Mouse (Mus musculus) heart, postnatal 10 days (tissue): ENCODE measurements around the gene Etv2. TPM values are rescaled to one million over a fixed set of nuclear protein-coding genes. Genes with fewer than 3 reads are reported as not detected.

Experiments
- DNase-seq, 2 experiments: peaks; one replicate each; pipeline ENCODE4 v3.0.0; 2021
- intact Hi-C: fragments of 180-260 bp; cut with DNase I; formaldehyde crosslinking; loops from one replicate; pipeline ENCODE4 v1.15.1; 2025
- total RNA-seq, 2 experiments: library from RNA; stranded (reverse); gene quantifications; 2 replicates each; pipeline ENCODE4 v1.2.3; 2021

Etv2 gene
- not detected for total RNA-seq

DNA sequence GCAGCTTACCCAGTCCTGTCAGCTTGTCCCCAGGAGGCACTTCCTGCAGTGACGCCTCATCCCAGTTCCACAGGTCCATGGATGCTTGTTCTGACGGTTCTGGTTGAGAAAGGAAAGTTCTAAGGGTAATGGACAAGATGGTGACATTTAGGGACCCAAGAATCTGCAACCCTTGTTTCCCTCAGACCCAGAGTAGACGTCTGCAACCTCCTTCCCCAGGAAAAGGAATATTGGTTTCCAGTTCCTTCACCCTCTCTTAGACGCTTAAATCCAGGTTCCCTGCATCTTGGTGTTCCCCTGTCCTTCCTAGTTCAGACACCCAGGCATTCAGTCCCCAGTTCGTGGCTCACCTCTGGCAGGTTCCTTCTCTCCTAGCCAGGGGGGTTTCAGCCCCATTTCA lies at the start of gene Etv2:
Etv2 (minus strand) TSS at position 101 of the 400 bp plus-strand sequence.
- DNase-seq = no peak
- intact Hi-C loops = no loop called here

DNA sequence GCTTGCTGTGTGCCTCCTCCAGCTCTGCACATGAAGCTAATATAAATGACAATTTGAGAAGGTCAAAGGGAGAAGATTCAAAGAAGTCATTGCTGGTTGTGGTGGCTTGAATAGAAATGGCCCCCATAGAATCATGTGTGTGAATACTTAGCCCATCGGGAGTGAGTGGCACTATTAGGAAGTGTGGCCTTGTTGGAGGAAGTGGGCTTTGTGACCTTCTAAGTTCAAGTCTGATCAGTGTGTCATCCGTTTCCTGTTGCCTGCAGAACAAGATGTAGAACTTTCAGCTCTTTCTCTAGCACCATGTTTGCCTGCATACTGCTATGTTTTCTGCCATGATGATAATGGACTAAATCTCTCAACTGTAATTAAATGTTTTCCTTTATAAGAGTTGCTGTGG lies 47.8 kb upstream of the Etv2 start:
- DNase-seq = no peak
- intact Hi-C loops = no loop called here

DNA sequence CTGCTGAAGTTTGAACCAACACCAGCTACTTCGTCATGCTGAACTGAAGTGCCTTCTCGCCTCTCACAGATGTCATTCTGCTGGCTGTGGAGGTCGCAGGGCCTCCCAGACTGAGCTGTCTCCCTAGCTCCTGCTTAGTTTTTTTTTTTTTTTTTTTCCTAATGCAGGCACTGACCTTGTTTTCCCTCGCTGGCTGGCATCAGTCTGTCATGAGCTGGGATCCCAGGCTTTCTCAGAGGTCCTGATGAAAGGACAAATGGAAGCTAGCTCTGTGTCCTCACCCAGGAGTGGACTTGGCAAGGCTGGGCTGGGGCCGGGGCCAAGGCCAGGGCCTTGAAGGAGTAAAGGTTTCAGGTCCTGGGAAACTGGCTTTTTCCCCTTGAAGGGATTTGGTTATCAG lies 46.2 kb upstream of the Etv2 start:
- intact Hi-C loops = no loop called here
- peak; percentile 46 to 57 for DNase-seq

DNA sequence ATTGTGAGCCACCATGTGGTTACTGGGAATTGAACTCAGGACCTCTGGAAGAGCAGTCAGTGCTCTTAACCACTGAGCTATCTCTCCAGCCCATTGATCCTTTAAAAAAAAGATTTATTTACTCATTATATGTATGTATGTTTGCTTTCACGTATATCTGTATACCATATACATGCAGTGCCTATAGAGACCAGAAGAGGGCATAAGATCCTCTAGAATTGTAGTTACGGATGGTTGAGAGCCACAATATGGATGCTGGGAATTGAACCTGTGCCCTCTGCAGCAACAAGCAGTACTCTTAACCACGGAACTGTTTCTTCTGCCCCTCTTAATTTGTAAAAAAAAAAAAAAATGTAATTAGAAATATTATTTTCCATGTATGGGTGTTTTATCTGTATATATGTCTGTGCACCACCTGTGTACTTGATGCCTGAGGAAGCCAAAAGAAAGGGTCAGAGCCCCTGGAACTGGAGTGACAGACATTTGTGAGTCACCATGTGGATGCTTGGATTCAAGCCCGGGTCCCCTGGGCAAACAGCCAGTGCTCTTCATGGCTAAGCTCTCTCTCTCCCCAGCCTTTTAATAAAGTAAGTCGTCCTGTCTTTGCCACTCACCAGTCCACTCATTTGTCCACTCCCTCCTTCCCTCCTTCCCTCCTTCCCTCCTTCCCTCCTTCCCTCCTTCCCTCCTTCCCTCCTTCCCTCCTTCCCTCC lies 42.8 kb upstream of the Etv2 start:
- intact Hi-C loops = no loop called here
- DNase-seq = peak; percentile 82 to 88

DNA sequence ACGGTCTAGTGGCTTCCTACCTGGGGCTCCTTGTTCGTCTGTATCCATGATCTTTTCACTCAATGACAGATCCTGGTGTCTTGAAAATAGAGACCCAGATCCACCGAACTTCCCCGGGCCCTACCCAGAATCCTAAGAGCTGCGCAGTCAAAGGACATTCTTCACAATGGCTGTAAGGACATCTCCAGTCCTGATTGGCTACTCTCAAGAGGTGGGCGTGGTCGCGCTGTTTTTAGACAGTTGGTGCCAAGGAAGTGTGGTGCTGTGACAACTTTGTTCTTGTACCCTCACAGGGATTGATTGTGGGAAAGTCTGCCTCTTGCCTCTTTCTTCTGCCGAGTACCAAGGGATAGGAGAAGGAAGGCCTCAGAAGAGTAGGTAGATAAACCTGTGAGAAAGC lies 35.8 kb upstream of the Etv2 start, which contains the start of gene Pmis2:
Pmis2 (minus strand) TSS at position 126 of the 400 bp plus-strand sequence.
- intact Hi-C loops = no loop called here
- no peak for DNase-seq

DNA sequence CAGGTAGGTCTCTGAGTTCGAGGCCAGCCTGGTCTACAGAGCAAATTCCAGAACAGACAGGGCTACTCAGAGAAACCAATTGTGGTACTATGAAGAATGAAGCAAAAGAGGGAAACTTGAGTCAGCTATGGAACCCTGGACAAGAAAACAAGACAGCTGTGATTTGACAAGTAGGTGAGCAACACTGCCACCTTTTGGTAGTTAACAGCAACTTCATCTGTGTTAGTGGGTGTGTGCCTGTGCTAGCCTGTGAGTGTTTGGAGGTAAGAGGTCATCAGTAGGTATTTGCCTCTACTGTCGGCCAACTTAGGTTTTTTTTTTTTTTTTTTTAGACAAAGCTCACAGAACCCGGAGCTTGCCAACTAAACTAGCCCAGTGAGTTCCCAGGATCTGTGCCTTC lies 33.6 kb upstream of the Etv2 start:
- no peak for DNase-seq
- intact Hi-C loops = loop anchor here (5.0 kb wide), 2 partner anchors 58 to 288 kb away; partner anchors contain the start of genes Tmem147 and Usf2

DNA sequence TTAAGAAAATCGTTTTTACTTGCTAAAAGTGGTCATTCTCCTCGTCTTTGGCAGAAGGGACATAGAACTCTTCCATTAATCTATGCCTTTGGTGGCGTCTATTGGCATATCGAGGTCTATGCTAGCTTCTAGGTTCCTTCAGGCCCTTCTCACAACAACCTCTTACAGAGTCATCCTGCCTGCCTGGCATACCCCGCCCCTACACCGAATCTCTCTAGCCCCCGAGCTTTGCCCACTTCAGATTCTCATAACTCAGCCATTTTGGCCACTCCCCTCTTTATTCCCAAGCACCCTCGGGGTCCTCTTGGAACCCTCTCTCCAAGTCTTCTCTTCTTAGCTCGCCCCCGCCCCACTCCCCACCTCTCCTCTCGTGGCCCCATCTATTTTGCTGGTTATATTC lies 29.7 kb upstream of the Etv2 start:
- DNase-seq = no peak
- intact Hi-C loops = loop anchor here (5.0 kb wide), 2 partner anchors 62 to 292 kb away; partner anchors contain the start of genes Tmem147 and Usf2

DNA sequence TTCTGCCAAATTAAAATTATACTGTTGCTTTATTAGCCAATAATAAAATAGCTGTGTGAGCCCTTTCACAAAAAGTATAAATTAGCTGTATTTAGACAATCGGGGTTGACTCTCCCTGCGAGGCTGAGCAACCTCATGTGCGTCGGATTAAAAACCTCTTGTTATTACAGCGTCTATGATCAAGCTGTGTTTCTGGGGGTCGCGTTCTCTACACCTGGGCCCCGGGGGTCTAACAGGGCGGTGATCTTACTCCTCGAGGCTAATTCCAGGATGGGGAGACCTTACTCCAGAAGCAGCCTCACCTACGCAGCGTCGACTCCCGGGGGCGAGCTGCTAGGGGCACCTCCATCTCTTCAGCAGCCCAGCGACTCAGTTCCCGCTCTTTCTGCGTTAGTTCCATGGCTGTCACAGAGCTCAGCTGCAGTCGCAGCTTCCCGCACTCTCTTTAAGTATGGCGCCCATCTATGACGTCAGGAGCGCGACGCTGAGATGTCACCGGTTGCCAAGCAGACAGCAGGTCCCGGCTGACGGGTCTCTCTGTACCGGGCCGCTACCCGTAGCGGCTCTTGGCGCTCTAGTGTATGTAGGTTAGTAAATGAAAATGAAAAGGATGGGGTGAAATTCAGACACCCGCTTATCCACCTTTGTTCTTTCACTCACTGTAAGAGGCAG lies 29.0 kb upstream of the Etv2 start, which contains the start of gene Haus5:
Haus5 (minus strand) TSS at position 466 of the 672 bp plus-strand sequence.
- intact Hi-C loops = loop anchor here (5.0 kb wide), 2 partner anchors 63 to 293 kb away; partner anchors contain the start of genes Tmem147 and Usf2
- peak; percentile 93 to 96 for DNase-seq

DNA sequence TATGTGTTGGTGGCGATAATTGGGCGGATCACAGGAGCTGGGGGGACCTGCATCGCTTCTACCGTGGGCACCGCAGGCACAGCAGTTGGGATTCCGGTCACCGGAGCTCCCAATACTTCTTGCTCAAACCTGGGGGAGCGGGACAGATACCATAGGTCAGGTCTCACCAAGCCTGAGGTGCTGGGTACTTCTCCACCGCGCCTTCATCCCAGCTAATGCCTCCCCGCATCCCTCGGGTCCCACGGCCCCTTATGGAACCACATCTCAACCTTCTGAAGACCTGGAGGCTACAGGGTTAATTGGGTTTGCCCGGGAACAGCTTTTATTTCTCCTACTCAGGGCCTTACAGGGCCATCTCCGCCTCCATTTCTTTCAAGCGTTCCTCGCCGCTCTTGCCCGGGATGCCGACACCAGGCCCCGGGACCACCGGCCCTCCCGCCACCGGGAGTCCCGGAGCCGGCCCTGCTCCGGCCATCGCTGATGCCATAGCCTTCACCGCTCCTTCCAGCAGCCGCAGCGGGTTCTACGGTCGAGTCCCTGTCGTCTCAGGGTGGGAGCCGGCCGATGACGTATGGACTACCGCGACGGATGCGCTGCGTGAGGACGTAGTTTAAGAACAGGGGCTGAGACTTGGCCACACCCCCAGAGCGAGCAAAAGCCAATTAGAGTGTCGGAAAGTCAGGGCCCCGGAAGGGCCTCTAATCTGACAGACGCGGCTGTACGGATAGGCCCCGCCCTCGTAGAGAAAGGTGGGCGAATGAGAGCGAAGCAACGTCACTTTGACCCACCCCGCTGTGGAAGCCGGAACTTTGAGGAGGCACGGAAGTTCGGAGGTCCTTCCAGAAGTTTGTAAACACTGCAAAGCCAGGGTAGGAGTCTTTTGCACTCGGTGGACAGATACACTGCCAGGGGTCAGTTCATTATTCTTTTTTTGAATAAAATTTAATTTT lies 14.2 kb upstream of the Etv2 start, which contains the start of gene Rbm42:
Rbm42 (minus strand) TSS at position 727 of the 950 bp plus-strand sequence.
- peak; percentile 99 for DNase-seq
- intact Hi-C loops = loop anchor here (1.0 kb wide), 1 partner anchor 79 kb away; the partner anchor contains the start of gene Tmem147

DNA sequence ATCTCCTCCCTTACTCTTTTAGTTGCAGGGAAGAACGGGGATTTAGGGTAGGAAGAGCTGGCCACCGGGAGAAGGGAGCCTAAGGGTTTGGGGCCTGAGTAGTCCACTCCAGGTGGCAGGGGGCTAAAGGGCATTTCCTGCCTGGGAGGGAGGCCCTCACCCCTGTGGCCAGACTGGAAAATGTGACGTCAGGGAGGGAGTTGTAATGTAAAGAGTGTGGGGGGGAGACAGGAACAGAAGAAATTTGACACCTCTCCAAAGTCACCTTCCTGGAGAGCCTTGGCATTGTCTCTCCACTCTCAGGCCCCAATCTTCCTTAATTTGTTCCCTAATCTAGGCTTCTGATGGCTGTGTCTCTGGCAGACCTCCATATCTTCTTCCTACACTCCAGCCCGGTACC lies 3.4 kb upstream of the Etv2 start:
- intact Hi-C loops = no loop called here
- no peak for DNase-seq

DNA sequence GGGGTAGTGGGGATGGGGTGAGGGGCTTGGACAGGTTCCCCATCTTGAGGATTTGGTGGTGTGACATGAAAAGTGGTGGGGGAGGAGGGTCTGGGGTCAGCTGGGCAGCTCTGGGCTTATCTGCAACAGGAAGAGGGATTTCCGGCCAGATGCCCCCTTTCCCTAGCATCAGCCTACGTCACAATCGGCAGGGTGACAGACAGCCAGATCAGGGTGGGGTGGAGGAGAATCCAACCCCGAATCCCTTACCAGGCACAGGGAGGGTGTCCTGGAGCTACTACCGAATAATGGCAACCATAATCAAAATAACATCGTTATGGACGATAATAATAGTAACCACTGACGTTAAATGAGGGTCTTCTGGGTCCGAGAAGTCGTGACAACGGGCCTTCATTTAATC lies 743 bp upstream of the Etv2 start:
- intact Hi-C loops = no loop called here
- no peak for DNase-seq

DNA sequence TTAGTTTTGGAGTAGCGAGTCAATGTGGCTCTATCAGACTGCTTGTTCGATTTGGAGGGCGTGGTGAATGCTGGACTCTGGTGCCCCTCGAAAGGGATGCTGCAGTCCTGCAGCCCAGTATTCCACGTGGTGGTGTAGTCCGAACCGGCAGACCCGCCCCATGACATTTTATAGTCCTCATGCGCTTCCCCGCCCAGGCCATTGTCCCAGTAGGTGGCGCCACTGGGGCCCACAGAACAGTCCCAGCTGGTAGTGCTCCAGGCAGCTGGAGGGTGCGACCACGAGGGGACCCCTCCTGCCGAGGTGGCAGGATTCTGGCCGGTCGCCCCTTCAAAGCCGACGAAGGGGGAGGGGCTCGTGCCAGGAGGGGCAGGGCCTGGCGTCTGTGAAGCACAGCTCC lies 1.0 kb downstream of the Etv2 start:
- DNase-seq = peak; percentile 42 to 70

DNA sequence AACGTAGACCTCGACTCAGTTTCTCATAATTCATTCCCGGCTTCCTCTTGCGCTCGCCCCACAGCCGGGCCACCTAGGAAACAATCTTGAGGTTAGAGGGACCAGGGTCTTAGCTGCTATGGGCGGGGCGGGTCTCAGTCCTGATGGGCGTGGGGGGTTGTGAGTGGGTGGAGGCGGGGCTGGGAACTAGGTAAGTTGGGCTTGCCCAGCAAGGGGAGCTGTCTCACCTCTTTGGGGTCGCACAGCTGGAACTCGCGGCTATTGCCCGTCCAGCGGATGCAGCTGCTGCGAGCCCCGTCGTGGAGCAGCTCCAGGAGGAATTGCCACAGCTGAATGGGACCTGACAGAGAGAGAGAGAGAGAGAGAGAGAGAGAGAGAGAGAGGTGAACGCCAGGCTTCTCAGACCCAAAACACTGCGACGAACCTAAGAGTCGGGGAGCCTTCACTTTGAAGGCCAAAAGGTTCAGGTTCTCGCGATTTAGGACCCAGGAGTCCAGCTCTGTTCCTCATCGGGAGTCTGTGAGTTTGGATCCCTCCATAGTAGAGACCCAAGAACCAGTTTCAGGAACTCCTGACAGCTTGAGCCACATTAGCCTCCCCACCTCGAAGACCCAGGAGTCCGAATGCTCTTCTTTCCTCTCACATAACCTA lies 1.8 kb downstream of the Etv2 start:
- no peak for DNase-seq
- intact Hi-C loops = no loop called here

More for the DNA sequence above, 1.0 kb downstream of the Etv2 start:
- intact Hi-C loops = no loop called here

DNA sequence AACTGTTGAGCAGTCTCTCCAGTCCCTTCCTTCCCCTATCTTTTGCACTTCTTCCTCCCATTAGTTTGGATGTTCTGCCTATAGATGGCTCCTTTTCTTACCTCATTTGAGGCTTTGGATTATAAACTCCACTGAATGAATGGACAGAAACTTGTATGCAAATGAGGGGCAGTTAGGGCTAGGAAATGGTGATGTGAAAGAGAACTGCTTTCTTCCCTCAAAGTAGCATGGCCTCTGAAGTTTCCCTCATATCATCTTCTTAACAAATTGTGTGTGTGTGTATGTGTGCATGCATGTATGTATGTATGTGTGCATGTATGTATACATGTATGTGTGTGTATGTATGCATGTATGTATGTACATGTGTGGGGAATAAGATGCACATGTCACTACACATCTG lies 6.6 kb downstream of the Etv2 start:
- intact Hi-C loops = no loop called here
- no peak for DNase-seq

DNA sequence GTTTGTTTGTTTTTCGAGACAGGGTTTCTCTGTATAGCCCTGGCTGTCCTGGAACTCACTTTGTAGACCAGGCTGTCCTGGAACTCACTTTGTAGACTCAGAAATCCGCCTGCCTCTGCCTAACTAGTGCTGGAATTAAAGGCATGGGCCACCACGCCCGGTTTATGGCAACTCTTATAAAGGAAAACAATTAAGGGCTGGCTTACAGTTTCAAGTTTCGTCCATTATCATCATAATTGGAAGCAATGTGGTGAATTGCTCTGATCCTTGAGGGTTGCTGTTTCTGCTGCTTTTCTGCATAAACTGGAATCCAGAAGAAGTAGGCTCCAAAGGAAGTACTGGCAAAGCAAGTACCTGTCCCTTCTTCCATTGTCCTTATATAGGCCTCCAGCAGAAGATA lies 9.0 kb downstream of the Etv2 start:
- intact Hi-C loops = no loop called here
- no peak for DNase-seq

DNA sequence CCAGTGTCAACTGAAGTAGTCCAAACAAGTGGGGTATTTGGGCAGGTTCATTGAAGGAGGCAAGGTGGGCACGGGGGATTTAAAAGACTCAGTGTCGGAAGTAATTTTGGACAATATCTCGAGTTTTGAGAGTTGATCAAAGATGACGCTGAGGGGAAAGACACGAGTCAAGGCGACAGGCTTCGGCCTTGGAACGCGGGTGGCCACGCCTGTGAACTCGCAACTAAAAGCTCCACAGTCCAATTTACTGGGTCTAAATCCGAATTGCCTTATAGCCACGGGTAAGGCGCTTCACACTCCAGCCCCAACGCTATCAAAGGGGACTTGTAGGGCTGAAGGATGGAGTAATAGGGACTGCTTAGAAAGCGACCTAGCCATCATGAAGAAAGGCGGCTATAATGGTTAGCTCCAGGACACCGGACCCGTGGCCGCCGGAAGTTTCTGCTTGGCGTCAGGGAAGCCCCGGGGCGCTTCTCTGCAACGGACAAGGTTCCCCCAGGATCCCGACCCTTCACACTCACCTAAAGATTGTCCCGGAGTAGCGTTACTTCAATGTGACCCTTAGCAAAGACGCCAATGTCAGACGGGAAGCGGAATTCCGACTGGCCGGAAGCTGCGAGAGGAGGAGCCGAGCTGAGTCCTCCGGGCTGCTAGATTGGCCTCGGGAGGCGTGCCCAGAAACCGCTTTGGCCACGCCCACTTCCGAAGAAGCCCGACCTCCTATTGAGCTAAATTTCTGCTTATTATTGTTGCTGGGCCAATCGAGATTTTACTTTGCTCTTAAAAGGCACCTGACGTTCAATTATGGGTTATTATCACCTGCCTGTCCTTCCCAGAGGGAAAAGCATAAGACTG lies 9.9 kb downstream of the Etv2 start, which contains the start of gene Cox6b1:
Cox6b1 (minus strand) TSS at position 622 of the 855 bp plus-strand sequence.
- intact Hi-C loops = no loop called here
- peak; percentile 91 to 93 for DNase-seq

DNA sequence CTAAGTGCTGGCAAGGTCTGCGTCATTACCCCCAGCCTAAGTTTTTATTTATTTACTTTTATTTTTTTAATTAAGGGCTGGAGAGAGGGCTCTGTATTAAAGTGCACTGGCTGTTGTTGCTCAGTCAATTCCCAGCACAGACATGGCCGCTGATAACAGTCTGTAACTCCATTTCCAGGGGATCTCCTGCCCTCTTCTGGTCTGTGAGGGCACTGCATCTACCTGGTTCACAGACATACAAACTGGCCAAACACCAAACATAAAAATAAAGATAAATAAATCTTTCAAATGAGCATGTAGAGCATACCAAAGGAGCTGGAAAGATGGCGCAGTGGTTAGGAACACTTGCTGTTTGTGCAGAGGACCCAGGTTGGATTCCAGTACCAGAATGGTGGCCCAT lies 16.4 kb downstream of the Etv2 start:
- intact Hi-C loops = no loop called here
- peak in 1 of 2 experiments; percentile 53 for DNase-seq

DNA sequence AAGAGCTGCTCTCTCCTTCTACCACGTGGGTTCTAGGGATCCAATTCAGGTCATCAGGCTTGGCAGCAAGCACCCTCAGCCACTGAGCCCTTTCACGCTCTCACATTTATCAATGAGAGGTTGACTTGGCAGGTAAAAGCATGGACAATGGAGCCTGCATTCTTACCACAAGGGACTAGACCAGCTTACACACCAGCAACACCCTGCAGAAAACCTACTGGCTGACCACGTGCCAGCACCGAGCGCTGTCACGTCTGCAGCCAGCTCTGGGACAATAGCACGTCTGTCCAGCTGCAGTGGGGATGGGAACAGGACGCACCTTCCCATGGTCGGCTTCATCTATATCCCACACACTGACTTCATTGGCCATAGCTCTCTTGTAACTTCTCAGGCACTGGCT lies 17.0 kb downstream of the Etv2 start:
- intact Hi-C loops = no loop called here
- DNase-seq = no peak
